Mouse (Mus musculus): ENCODE measurements around the gene Tada2b.

DNA sequence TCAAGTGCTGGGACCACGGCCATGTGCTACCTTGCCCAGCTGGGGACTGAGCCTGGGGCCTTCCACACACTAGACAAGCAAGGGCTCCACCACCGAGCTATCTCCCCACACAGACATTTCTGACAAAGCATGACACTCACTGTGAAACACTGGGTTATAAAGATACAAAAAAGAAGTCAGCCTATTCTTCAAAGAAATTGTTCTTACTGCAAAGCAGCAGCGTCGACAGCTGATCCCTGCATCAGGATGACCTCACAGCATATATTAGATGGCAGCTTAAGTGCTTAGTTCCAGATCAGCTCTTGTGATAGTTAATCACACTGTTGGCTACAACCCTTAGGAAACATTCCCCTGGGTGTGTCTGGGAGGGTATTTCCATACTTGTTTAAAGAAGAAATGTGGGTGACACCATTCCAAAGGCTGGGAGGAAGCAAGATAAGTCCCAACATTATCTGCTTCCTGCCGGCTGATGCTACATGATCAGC, 39.2 kb upstream of the Tada2b start:
- no peak for TF ChIP-seq CTCF (IDR thresholded peaks at IDR 0.05; ENCODE audit: low read depth)
- TF ChIP-seq EP300 (optimal IDR thresholded peaks at IDR 0.05) = no peak
